Mouse (Mus musculus): ENCODE data around the gene Ctdspl. TPM values are rescaled to one million over a fixed set of nuclear protein-coding genes. Genes with fewer than 3 reads are reported as not detected.

Gene Ctdspl
- polyA plus RNA-seq, 1 experiment from 2014 or later, result 10.0 TPM

GRCm38 (mm10) chr9:119082039-119082438, 155.8 kb downstream of the Ctdspl start:
- ATAC-seq (replicated peaks; ENCODE audit: insufficient number of reproducible peaks, low FRiP score, low TSS enrichment, low read depth), result peak; percentile 56
- Histone ChIP-seq H3K9me3 (replicated peaks; ENCODE audit: control insufficient read depth, low read length) (no peaks in the 10 kb centered on the region), H3K27me3 (ENCODE audit: control insufficient read depth, insufficient read depth, low read length) (no peaks in the 10 kb centered on the region), H3K4me3 (ENCODE audit: low read depth, low read length) (no peak overlapping the region), H3K4me1 (ENCODE audit: control insufficient read depth, insufficient read depth, low read length) (peaks cover 6% of the 10 kb centered on the region), H3K9ac (replicated peaks; ENCODE audit: low read length) (no peak overlapping the region; the same call in 1 of the 2 replicates), H3K36me3 (replicated peaks; ENCODE audit: control insufficient read depth, insufficient read depth, low read depth, low read length) (no peaks in the 10 kb centered on the region), H3K4me2 (ENCODE audit: low read depth, low read length) (no peak overlapping the region), H3K27ac (replicated peaks; ENCODE audit: low read depth, low read length) (peak overlapping the region; percentile 38)
- WGBS, result 6% methylated on average over 8 of the region's 8 CpGs
- DNase-seq (ENCODE audit: low spot score), result peak; percentile 55

GRCm38 (mm10) chr9:119082656-119083430, 156.6 kb downstream of the Ctdspl start:
- no peak for ATAC-seq (replicated peaks; ENCODE audit: insufficient number of reproducible peaks, low FRiP score, low TSS enrichment, low read depth)
- H3K4me1 ChIP-seq (ENCODE audit: control insufficient read depth, insufficient read depth, low read length), result peaks cover 6% of the 10 kb centered on the region
- 51% methylated on average over 7 of the region's 7 CpGs for WGBS

GRCm38 (mm10) chr9:119083966-119084365, 157.7 kb downstream of the Ctdspl start:
- peaks cover 6% of the 10 kb centered on the region for H3K4me1 ChIP-seq (ENCODE audit: control insufficient read depth, insufficient read depth, low read length)
- H3K4me2 ChIP-seq (ENCODE audit: low read depth, low read length), result no peak overlapping the region
- H3K27me3 ChIP-seq (ENCODE audit: control insufficient read depth, insufficient read depth, low read length), result no peaks in the 10 kb centered on the region
- DNase-seq (ENCODE audit: low spot score) (no peak), ATAC-seq (replicated peaks; ENCODE audit: insufficient number of reproducible peaks, low FRiP score, low TSS enrichment, low read depth) (no peak)
- 86% methylated on average over 10 of the region's 10 CpGs for WGBS
- no peaks in the 10 kb centered on the region for H3K36me3 ChIP-seq (replicated peaks; ENCODE audit: control insufficient read depth, insufficient read depth, low read depth, low read length)
- H3K27ac ChIP-seq (replicated peaks; ENCODE audit: low read depth, low read length), result no peak overlapping the region
- H3K9ac ChIP-seq (replicated peaks; ENCODE audit: low read length), result no peak overlapping the region
- H3K4me3 ChIP-seq (ENCODE audit: low read depth, low read length), result no peak overlapping the region
- no peaks in the 10 kb centered on the region for H3K9me3 ChIP-seq (replicated peaks; ENCODE audit: control insufficient read depth, low read length)

More at GRCm38 (mm10) chr9:119082656-119083430, 156.6 kb downstream of the Ctdspl start:
- Histone ChIP-seq H3K4me3 (ENCODE audit: low read depth, low read length) (no peak overlapping the region), H3K27me3 (ENCODE audit: control insufficient read depth, insufficient read depth, low read length) (no peaks in the 10 kb centered on the region), H3K27ac (replicated peaks; ENCODE audit: low read depth, low read length) (peak overlapping the region; percentile 38; the same call in 1 of the 2 replicates), H3K36me3 (replicated peaks; ENCODE audit: control insufficient read depth, insufficient read depth, low read depth, low read length) (no peaks in the 10 kb centered on the region), H3K9me3 (replicated peaks; ENCODE audit: control insufficient read depth, low read length) (no peaks in the 10 kb centered on the region), H3K4me2 (ENCODE audit: low read depth, low read length) (no peak overlapping the region), H3K9ac (replicated peaks; ENCODE audit: low read length) (no peak overlapping the region)
- DNase-seq (ENCODE audit: low spot score), result no peak

GRCm38 (mm10) chr9:119086451-119086850, 160.2 kb downstream of the Ctdspl start:
- no peaks in the 10 kb centered on the region for H3K27me3 ChIP-seq (ENCODE audit: control insufficient read depth, insufficient read depth, low read length)
- no peak overlapping the region for H3K27ac ChIP-seq (replicated peaks; ENCODE audit: low read depth, low read length)
- 29% methylated on average over 1 of the region's 1 CpGs for WGBS
- no peaks in the 10 kb centered on the region for H3K36me3 ChIP-seq (replicated peaks; ENCODE audit: control insufficient read depth, insufficient read depth, low read depth, low read length)
- peaks cover 6% of the 10 kb centered on the region for H3K4me1 ChIP-seq (ENCODE audit: control insufficient read depth, insufficient read depth, low read length)
- DNase-seq (ENCODE audit: low spot score), result no peak
- ATAC-seq (replicated peaks; ENCODE audit: insufficient number of reproducible peaks, low FRiP score, low TSS enrichment, low read depth), result no peak
- no peak overlapping the region for H3K4me3 ChIP-seq (ENCODE audit: low read depth, low read length)
- no peak overlapping the region for H3K4me2 ChIP-seq (ENCODE audit: low read depth, low read length)
- no peak overlapping the region for H3K9ac ChIP-seq (replicated peaks; ENCODE audit: low read length)
- H3K9me3 ChIP-seq (replicated peaks; ENCODE audit: control insufficient read depth, low read length), result no peaks in the 10 kb centered on the region

GRCm38 (mm10) chr9:119087309-119087708, 161.1 kb downstream of the Ctdspl start:
- H3K9ac ChIP-seq (replicated peaks; ENCODE audit: low read length), result no peak overlapping the region
- no peaks in the 10 kb centered on the region for H3K9me3 ChIP-seq (replicated peaks; ENCODE audit: control insufficient read depth, low read length)
- no peak for ATAC-seq (replicated peaks; ENCODE audit: insufficient number of reproducible peaks, low FRiP score, low TSS enrichment, low read depth)
- peaks cover 2% of the 10 kb centered on the region; the same call in 1 of the 2 replicates for H3K4me1 ChIP-seq (ENCODE audit: control insufficient read depth, insufficient read depth, low read length)
- WGBS, result 87% methylated on average over 5 of the region's 5 CpGs
- H3K36me3 ChIP-seq (replicated peaks; ENCODE audit: control insufficient read depth, insufficient read depth, low read depth, low read length), result no peaks in the 10 kb centered on the region
- H3K27me3 ChIP-seq (ENCODE audit: control insufficient read depth, insufficient read depth, low read length), result no peaks in the 10 kb centered on the region
- no peak overlapping the region for H3K4me2 ChIP-seq (ENCODE audit: low read depth, low read length)
- DNase-seq (ENCODE audit: low spot score), result no peak
- H3K27ac ChIP-seq (replicated peaks; ENCODE audit: low read depth, low read length), result no peak overlapping the region
- no peak overlapping the region for H3K4me3 ChIP-seq (ENCODE audit: low read depth, low read length)

GRCm38 (mm10) chr9:119088148-119088801, 162.0 kb downstream of the Ctdspl start:
- H3K27me3 ChIP-seq (ENCODE audit: control insufficient read depth, insufficient read depth, low read length), result no peaks in the 10 kb centered on the region
- H3K4me2 ChIP-seq (ENCODE audit: low read depth, low read length), result peak overlapping the region; percentile 44
- ATAC-seq (replicated peaks; ENCODE audit: insufficient number of reproducible peaks, low FRiP score, low TSS enrichment, low read depth) (peak; percentile 69), DNase-seq (ENCODE audit: low spot score) (peak; percentile 89)
- no peaks in the 10 kb centered on the region for H3K9me3 ChIP-seq (replicated peaks; ENCODE audit: control insufficient read depth, low read length)
- H3K4me1 ChIP-seq (ENCODE audit: control insufficient read depth, insufficient read depth, low read length), result no peaks in the 10 kb centered on the region
- H3K27ac ChIP-seq (replicated peaks; ENCODE audit: low read depth, low read length), result no peak overlapping the region
- H3K4me3 ChIP-seq (ENCODE audit: low read depth, low read length), result peak overlapping the region; percentile 27
- H3K9ac ChIP-seq (replicated peaks; ENCODE audit: low read length), result peak overlapping the region; percentile 46; the same call in 1 of the 2 replicates
- WGBS, result under 1% methylated on average over 23 of the region's 24 CpGs
- no peaks in the 10 kb centered on the region for H3K36me3 ChIP-seq (replicated peaks; ENCODE audit: control insufficient read depth, insufficient read depth, low read depth, low read length)

GRCm38 (mm10) chr9:119089437-119089836, 163.2 kb downstream of the Ctdspl start:
- no peaks in the 10 kb centered on the region for H3K36me3 ChIP-seq (replicated peaks; ENCODE audit: control insufficient read depth, insufficient read depth, low read depth, low read length)
- ATAC-seq (replicated peaks; ENCODE audit: insufficient number of reproducible peaks, low FRiP score, low TSS enrichment, low read depth) (no peak), DNase-seq (ENCODE audit: low spot score) (no peak)
- no peaks in the 10 kb centered on the region for H3K4me1 ChIP-seq (ENCODE audit: control insufficient read depth, insufficient read depth, low read length)
- H3K9me3 ChIP-seq (replicated peaks; ENCODE audit: control insufficient read depth, low read length), result no peaks in the 10 kb centered on the region
- H3K9ac ChIP-seq (replicated peaks; ENCODE audit: low read length), result no peak overlapping the region
- H3K4me2 ChIP-seq (ENCODE audit: low read depth, low read length), result no peak overlapping the region
- 43% methylated on average over 7 of the region's 7 CpGs for WGBS
- no peaks in the 10 kb centered on the region for H3K27me3 ChIP-seq (ENCODE audit: control insufficient read depth, insufficient read depth, low read length)
- H3K4me3 ChIP-seq (ENCODE audit: low read depth, low read length), result no peak overlapping the region
- no peak overlapping the region for H3K27ac ChIP-seq (replicated peaks; ENCODE audit: low read depth, low read length)

- no peak for ATAC-seq (replicated peaks; ENCODE audit: insufficient number of reproducible peaks, low FRiP score, low TSS enrichment, low read depth)
- H3K9me3 ChIP-seq (replicated peaks; ENCODE audit: control insufficient read depth, low read length), result no peaks in the 10 kb centered on the region
- no peak overlapping the region for H3K4me2 ChIP-seq (ENCODE audit: low read depth, low read length)
- WGBS, result 94% methylated on average over 5 of the region's 5 CpGs
- H3K4me1 ChIP-seq (ENCODE audit: control insufficient read depth, insufficient read depth, low read length), result no peaks in the 10 kb centered on the region
- H3K36me3 ChIP-seq (replicated peaks; ENCODE audit: control insufficient read depth, insufficient read depth, low read depth, low read length), result no peaks in the 10 kb centered on the region
- no peak overlapping the region for H3K27ac ChIP-seq (replicated peaks; ENCODE audit: low read depth, low read length)
- no peak overlapping the region for H3K4me3 ChIP-seq (ENCODE audit: low read depth, low read length)
- DNase-seq (ENCODE audit: low spot score), result no peak
- H3K27me3 ChIP-seq (ENCODE audit: control insufficient read depth, insufficient read depth, low read length), result no peaks in the 10 kb centered on the region
- H3K9ac ChIP-seq (replicated peaks; ENCODE audit: low read length), result no peak overlapping the region
Observed at GRCm38 (mm10) chr9:119090462-119090861, 164.2 kb downstream of the Ctdspl start.
